ENCODE assay signal across 8 mouse cellular contexts in the genomic region with DNA sequence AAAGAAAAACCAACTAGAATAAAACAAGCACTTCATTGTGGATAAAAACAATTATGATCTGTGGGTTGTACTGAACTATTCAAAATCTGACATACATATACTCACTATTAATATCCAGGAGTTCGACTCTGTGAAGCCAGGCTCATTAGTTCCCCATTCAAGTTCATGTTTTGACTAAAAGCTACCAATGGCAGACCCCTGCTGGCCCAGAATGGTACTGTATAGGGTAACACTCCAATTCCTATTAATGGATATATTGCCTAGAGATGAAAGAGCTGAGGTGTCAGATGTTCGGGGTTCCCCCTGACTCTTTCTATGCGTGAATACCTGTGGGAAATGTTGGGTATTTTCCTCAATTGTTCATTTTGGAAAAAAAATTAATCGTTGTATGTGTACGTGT.
DNase-seq lines count a peak whose midpoint lies in the region; ATAC-seq and TF ChIP-seq lines count a peak whose summit lies in the region.

No protein-coding gene starts in this region.

- DNase-seq in CD4-positive helper T cell, adult 2 months (ENCODE audit: low read depth, low spot score): peak; percentile 46
- DNase-seq in ES-E14 (ENCODE audit: low read depth, low spot score): peak; percentile 38
- DNase-seq in cerebellum, adult 18-20 months: peak; percentile 67 to 68
- DNase-seq in kidney, postnatal 0 days (ENCODE audit: low spot score): peak; percentile 83
- peak; percentile 89 for DNase-seq in lung, embryonic 14.5 days
- peak; percentile 74 for DNase-seq in retina, postnatal 1 day

- in situ Hi-C loops in ES-E14 (cut with MboI; ENCODE audit: low sequenced_read_pairs in 2 of 2, unreplicated experiment in 2 of 2): no loop called here

- H3K4me2 ChIP-seq in forebrain, embryonic 16.5 days (ENCODE audit: low read length): no peak overlapping the region
- no peak overlapping the region for H3K4me2 ChIP-seq in kidney, postnatal 0 days (ENCODE audit: low read length)
- no peak overlapping the region for H3K4me2 ChIP-seq in lung, embryonic 14.5 days

- no peaks in the 10 kb centered on the region for H3K4me1 ChIP-seq in ES-E14 (ENCODE audit: control insufficient read depth in 2 of 2, insufficient read depth in 2 of 2, low read length in 2 of 2, poor library complexity in 1 of 2)
- H3K4me1 ChIP-seq in forebrain, embryonic 16.5 days (replicated peaks; ENCODE audit: control insufficient read depth, insufficient read depth, low read length): 0 out of 2 replicates have a peak, but pooled peaks cover 2% of the 10 kb centered on the region
- H3K4me1 ChIP-seq in kidney, postnatal 0 days (replicated peaks; ENCODE audit: insufficient read depth, low read length): no peaks in the 10 kb centered on the region
- no peaks in the 10 kb centered on the region for H3K4me1 ChIP-seq in lung, embryonic 14.5 days (ENCODE audit: insufficient read depth)

- 55% methylated on average over 5 of the region's 5 CpGs for WGBS in forebrain, embryonic 16.5 days
- 45% methylated on average over 5 of the region's 5 CpGs for WGBS in kidney, postnatal 0 days
- WGBS in lung, embryonic 14.5 days: 51% methylated on average over 5 of the region's 5 CpGs

- no peaks in the 10 kb centered on the region for H3K9me3 ChIP-seq in ES-E14 (ENCODE audit: control insufficient read depth, insufficient read depth, low read depth, low read length)
- no peaks in the 10 kb centered on the region for H3K9me3 ChIP-seq in forebrain, embryonic 16.5 days (ENCODE audit: control insufficient read depth, low read length)
- H3K9me3 ChIP-seq in kidney, postnatal 0 days (replicated peaks; ENCODE audit: low read length): no peaks in the 10 kb centered on the region
- no peaks in the 10 kb centered on the region for H3K9me3 ChIP-seq in lung, embryonic 14.5 days (ENCODE audit: low read depth, low read length)

- H3K9ac ChIP-seq in ES-E14 (ENCODE audit: insufficient read depth, low read depth, low read length, poor library complexity, severe bottlenecking): no peak overlapping the region
- no peak overlapping the region for H3K9ac ChIP-seq in forebrain, embryonic 16.5 days (replicated peaks; ENCODE audit: low read depth, low read length)
- no peak overlapping the region for H3K9ac ChIP-seq in kidney, postnatal 0 days (ENCODE audit: low read depth, low read length)
- no peak overlapping the region for H3K9ac ChIP-seq in lung, embryonic 14.5 days

- H3K36me3 ChIP-seq in ES-E14 (ENCODE audit: control insufficient read depth, insufficient read depth, low read length, poor library complexity, severe bottlenecking): no peaks in the 10 kb centered on the region
- no peaks in the 10 kb centered on the region for H3K36me3 ChIP-seq in forebrain, embryonic 16.5 days (ENCODE audit: control insufficient read depth, insufficient read depth)
- no peaks in the 10 kb centered on the region for H3K36me3 ChIP-seq in kidney, postnatal 0 days (ENCODE audit: insufficient read depth, low read length)
- H3K36me3 ChIP-seq in lung, embryonic 14.5 days (ENCODE audit: insufficient read depth): no peaks in the 10 kb centered on the region

- no peak overlapping the region for H3K4me3 ChIP-seq in ES-E14 (ENCODE audit: insufficient read depth in 1 of 2, low read depth in 1 of 2, low read length in 2 of 2, poor library complexity in 1 of 2, severe bottlenecking in 1 of 2)
- no peak overlapping the region for H3K4me3 ChIP-seq in forebrain, embryonic 16.5 days (replicated peaks; ENCODE audit: low read length)
- no peak overlapping the region for H3K4me3 ChIP-seq in kidney, postnatal 0 days (replicated peaks; ENCODE audit: low read depth, low read length)
- no peak overlapping the region for H3K4me3 ChIP-seq in lung, embryonic 14.5 days (ENCODE audit: low read depth, low read length)

- peak; percentile 68 for ATAC-seq in forebrain, embryonic 16.5 days
- ATAC-seq in kidney, postnatal 0 days (replicated peaks; ENCODE audit: low FRiP score, low read depth): no peak
- no peak for ATAC-seq in lung, embryonic 14.5 days (ENCODE audit: insufficient read depth)
- ATAC-seq in frontal cortex, adult (ENCODE audit: low TSS enrichment): no peak

- peak; percentile 87 for TF ChIP-seq CTCF in kidney, postnatal 0 days (IDR thresholded peaks at IDR 0.05; ENCODE audit: low read depth)
- peak; percentile 82 for TF ChIP-seq CTCF in lung, embryonic 14.5 days (IDR thresholded peaks at IDR 0.05; ENCODE audit: low read depth)

- H3K27ac ChIP-seq in ES-E14 (ENCODE audit: insufficient read depth, low read depth, low read length, poor library complexity, severe bottlenecking): no peak overlapping the region
- no peak overlapping the region for H3K27ac ChIP-seq in forebrain, embryonic 16.5 days (ENCODE audit: low read length)
- H3K27ac ChIP-seq in kidney, postnatal 0 days: no peak overlapping the region
- no peak overlapping the region for H3K27ac ChIP-seq in lung, embryonic 14.5 days (ENCODE audit: low read depth)

- no peaks in the 10 kb centered on the region for H3K27me3 ChIP-seq in forebrain, embryonic 16.5 days (replicated peaks; ENCODE audit: control insufficient read depth, insufficient read depth, low read length)
- no peaks in the 10 kb centered on the region for H3K27me3 ChIP-seq in kidney, postnatal 0 days (ENCODE audit: insufficient read depth, low read length)
- H3K27me3 ChIP-seq in lung, embryonic 14.5 days (ENCODE audit: insufficient read depth, low read length): no peaks in the 10 kb centered on the region

TF ChIP-seq in ES-E14, 5 proteins besides CTCF, POLR2A, EP300 and RAD21:
- no peak for TF ChIP-seq ZNF384 (IDR thresholded peaks at IDR 0.05; ENCODE audit: low read depth, low read length)
- peak; percentile 40; the same call in 1 of the 2 replicates for TF ChIP-seq ZC3H11A (IDR thresholded peaks at IDR 0.05; ENCODE audit: borderline replicate concordance, low read depth, low read length)

Comparison
In these comparisons a context has a peak if more than half of its experiments do, and no peak if none do; other contexts are left out.
1. DNase-seq: peak in every context shown above with its lines; median percentile 89 in lung, embryonic 14.5 days; 83 in kidney, postnatal 0 days; 74 in retina, postnatal 1 day; 68 in cerebellum, adult 18-20 months; 46 in CD4-positive helper T cell, adult 2 months; 38 in ES-E14.